ENCODE assay signal across 8 mouse cellular contexts in genomic region chr10:110455838-110456493, GRCm38 (mm10). TPM values are rescaled to one million over a fixed set of nuclear protein-coding genes. Genes with fewer than 3 reads are reported as not detected.
DNase-seq lines count a peak whose midpoint lies in the region; ATAC-seq and TF ChIP-seq lines count a peak whose summit lies in the region.

Gene Nav3, minus strand, starts transcription at chr10:110456204.

- H3K9me3 ChIP-seq in hindbrain, embryonic 15.5 days = no peaks in the 10 kb centered on the region

- H3K4me3 ChIP-seq in hindbrain, embryonic 15.5 days = peak within 1 kb of the TSS; percentile 84
- H3K4me3 ChIP-seq in left cerebral cortex, adult 2 months = peak within 1 kb of the TSS; percentile 91

- peak; percentile 90 for ATAC-seq in hindbrain, embryonic 15.5 days (ENCODE audit: low FRiP score, low read depth)

- WGBS in hindbrain, embryonic 15.5 days = under 1% methylated on average over 29 of the region's 50 CpGs

- peak within 1 kb of the TSS; percentile 80 for H3K4me2 ChIP-seq in hindbrain, embryonic 15.5 days

- H3K9ac ChIP-seq in hindbrain, embryonic 15.5 days = peak within 1 kb of the TSS; percentile 76

- intact Hi-C loops in left cerebral cortex, adult 2 months (cut with DNase I) = loop anchor here (2.0 to 10.0 kb wide), 3 partner anchors 195 to 531 kb away; no protein-coding TSS in a partner anchor

- TF ChIP-seq CTCF in left cerebral cortex, adult 2 months (IDR thresholded peaks at IDR 0.05) = peak; percentile 61

- DNase-seq in adrenal gland, adult 8-10 months = peak; percentile 7
- peak; percentile 42 to 76 for DNase-seq in cerebellum, postnatal 4 days (ENCODE audit: low spot score in 2 of 2)
- peak; percentile 18 for DNase-seq in gastrocnemius, adult 18-20 months (ENCODE audit: low spot score)
- DNase-seq in left cerebral cortex, adult 2 months (ENCODE audit: extremely low spot score in 1 of 2, low spot score in 2 of 2) = peak; percentile 79
- peak; percentile 27 for DNase-seq in lung, postnatal 25 days (ENCODE audit: low spot score)
- DNase-seq in right cerebral cortex, adult 2 months (ENCODE audit: low spot score in 2 of 2) = peak; percentile 72 to 79
- no peak for DNase-seq in thymus, postnatal 25 days

- no peaks in the 10 kb centered on the region for H3K27me3 ChIP-seq in hindbrain, embryonic 15.5 days

- H3K27ac ChIP-seq in hindbrain, embryonic 15.5 days (replicated peaks) = peak within 1 kb of the TSS; percentile 92
- H3K27ac ChIP-seq in left cerebral cortex, adult 2 months = peak within 1 kb of the TSS; percentile 99

- H3K36me3 ChIP-seq in hindbrain, embryonic 15.5 days = no peaks in the 10 kb centered on the region

- peaks cover 8% of the 10 kb centered on the region for H3K4me1 ChIP-seq in hindbrain, embryonic 15.5 days (replicated peaks)

RNA-seq across cellular contexts. Expression of gene Nav3, which starts in this region (rescaled TPM):
- 1 to 10 TPM; 1.2 to 5.4 (median 3.3) TPM for total RNA-seq in adrenal gland, adult 8-10 months (2022)
- 1 to 10 TPM; 1.3 to 1.4 TPM for total RNA-seq in gastrocnemius, adult 18-20 months (2021)
- 24.9 and 25.1 TPM in 2 replicates for polyA plus RNA-seq in hindbrain, embryonic 15.5 days (2015; fragmentation: Nextera tagmentation; extraction: Ambion mirVana)
- 100 to 1,000 TPM; 116 to 136 TPM for total RNA-seq in left cerebral cortex, adult 2 months (2021)

Comparison
In these comparisons a context has a peak if more than half of its experiments do, and no peak if none do; other contexts are left out.
1. RNA of gene Nav3 (total RNA-seq): 116 to 136 TPM in left cerebral cortex, adult 2 months; 1.2 to 5.4 TPM in adrenal gland, adult 8-10 months and 1.3 to 1.4 TPM in gastrocnemius, adult 18-20 months; every median in the first group is over 10 times any median in the second.